Mouse (Mus musculus) CD8-positive naive resting alpha-beta T cell, adult 2 months (primary cell): ENCODE data around the gene Tma7.

Source experiments
- DNase-seq, 2 experiments: peaks; one replicate each; pipeline ENCODE4 v3.0.0; 2022; ENCODE audit warnings: low read depth in 2 of 2, low spot score in 2 of 2

The Tma7 gene

DNA sequence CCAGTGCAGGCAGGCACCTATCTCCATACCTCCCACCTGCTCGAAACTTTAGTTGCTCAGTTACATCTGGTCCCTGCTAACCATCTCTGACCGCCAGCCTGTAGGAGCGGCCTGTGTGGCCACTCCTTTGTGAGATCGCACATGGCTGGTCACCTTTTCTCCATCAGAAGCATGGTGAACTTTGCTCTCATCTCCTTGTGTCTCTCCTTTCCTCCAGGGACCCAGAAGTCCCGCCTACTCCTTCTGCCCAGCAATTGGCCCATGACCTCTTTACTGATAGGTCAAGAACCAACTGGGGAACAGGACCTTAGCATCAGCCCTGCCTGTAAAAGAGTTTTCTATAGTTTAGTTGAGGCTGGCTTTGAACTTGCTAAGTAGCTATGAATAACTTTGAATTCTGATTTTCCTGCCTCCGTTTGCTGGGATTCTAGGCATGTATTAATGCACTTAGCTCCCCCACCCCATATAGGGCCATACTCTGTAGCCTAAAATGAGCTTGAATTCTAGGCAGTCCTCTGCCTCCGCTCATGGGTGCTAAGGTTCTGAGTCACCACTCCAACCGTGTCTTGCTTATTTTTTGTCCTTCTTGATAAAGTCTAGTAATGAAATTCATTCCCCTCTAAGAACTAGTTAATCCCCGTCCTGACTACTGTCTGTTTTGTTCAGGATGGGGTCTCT is 32.3 kb downstream of the Tma7 start:
- no peak for DNase-seq

DNA sequence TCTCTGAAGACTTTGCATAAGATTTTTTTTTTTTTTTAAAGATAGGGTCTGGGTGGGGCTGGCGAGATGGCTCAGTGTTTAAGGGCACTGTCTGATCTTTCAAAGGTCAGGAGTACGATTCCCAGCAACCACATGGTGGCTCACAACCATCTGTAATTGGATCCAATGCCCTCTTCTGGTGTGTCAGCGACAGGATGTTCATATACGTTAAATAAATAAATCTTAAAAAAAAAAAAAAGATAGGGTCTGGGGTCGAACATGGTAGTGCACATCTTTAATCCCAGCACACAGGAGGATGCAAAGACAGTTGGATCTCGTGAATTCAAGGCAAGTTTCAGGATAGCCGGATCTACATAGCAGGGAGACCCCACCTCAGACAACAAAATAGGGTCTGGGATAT is 33.1 kb downstream of the Tma7 start:
- no peak for DNase-seq

DNA sequence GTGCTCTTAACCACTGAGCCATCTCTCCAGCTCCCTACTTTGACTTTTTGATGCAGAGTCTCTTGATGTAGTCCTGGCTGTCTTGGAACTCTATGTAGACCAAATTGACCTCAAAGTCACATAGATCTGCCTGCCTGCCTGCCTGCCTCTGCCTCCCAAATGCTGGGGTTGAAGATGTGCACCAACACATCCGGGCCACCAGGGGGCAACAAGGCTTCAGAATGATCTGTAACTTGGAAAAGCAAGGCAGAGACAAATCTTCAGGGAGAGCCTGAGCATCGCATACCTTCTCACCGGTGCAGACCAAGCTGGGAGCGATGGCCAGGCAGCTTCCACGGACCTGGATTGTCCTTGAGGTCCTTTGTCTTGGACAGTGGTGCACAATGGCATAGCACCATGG is 36.1 kb downstream of the Tma7 start:
- DNase-seq, result peak; percentile 83 to 87

DNA sequence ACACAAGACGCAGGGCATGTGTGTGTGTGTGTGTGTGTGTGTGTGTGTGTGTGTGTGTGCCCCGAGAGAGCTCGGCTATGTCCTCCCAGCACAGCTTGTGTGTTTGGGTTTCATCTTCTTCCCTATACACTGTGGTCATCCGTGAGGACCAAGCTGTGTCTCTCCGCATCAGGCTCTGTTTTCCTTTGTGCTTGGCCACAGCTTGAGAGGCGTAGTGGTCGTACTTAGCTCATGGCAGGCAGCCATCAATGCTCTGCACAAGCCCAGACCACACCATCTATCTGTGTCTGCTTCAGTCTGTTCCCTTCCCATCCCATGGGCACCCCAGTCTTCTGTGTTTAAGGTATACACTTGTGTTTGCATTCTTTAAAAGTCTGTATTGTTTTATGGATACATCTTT is 41.0 kb downstream of the Tma7 start:
- no peak for DNase-seq

DNA sequence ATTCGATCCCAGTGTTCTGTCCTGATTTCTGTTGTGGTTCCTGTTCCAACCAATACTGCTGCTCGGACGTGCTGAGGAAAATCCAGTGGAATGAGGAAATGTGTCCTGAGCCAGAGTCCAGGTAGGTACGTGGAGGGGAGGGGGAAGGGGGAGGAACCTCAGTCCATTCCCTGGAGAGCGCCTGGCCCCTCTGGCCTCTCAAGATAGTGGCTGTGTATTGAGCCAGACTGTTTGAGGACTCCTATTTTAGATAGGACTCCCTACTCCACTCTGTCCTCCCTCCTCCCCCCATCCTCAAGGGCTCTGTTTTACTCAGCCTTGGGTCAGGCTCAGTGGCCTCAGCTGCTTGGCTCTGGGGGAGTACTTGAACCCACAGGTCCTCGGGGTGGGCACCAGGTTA is 41.5 kb downstream of the Tma7 start:
- no peak for DNase-seq

DNA sequence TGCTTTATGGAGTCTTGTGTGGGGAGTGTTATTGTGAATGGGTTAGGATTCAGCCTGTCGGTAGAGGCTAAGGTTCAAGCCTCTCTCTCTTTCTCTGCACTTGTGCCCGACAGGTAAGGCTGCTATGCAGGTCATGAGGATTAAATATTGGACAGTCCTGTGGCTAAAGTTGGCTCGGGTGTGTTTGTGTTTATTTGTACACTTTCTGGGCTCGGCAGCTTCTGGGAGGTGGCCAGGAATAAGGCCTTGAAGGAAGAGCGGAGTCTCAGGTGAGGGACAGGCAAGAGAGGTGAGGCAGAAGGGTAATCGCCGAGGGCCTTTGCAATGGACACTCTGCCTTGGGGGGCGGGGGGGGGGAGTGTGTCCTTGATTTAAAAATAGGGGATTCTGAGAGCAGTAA is 42.2 kb downstream of the Tma7 start:
- no peak for DNase-seq

DNA sequence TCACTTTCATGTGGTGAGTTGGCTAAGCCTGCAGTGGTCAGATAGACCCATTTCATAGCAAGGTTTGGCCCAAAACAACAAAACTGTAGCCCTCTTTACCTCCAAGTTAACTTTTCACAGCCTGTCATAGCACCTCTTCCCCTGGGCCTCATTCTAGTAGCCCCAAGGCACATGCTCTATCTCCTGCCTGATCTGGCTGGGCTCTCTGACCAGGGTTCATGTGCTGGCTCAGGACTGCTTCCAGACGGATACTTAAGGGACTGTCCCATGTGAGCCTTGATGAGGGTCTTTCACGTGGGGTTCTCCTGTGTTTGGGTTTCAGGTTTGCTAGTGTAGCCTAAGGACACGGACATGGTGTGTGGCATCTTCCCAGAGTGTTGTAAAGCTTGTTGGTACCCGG is 42.7 kb downstream of the Tma7 start:
- DNase-seq, result no peak

DNA sequence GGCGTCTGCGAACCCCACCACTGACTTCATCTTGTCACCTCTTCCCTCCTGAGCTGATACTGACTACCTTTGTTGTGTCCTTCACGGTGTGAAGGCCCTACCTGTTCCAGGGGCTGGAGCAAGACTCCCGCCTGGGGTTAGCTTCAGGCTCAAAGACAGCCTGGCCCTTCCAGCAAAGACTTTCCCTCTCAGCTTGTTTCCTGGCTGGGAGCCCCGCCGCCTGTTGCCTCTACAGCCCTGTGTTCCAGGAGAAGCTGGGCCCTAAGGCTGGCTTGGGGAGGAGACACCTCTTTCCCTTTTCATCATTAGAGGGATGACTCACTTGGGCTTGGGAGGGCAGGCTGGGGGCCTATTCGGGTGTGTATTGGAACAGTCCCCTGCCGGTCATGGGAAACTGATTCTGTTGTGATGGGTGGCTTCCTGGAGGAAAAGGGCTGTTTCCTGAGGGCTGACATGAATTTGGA is 43.5 kb downstream of the Tma7 start:
- DNase-seq, result no peak

DNA sequence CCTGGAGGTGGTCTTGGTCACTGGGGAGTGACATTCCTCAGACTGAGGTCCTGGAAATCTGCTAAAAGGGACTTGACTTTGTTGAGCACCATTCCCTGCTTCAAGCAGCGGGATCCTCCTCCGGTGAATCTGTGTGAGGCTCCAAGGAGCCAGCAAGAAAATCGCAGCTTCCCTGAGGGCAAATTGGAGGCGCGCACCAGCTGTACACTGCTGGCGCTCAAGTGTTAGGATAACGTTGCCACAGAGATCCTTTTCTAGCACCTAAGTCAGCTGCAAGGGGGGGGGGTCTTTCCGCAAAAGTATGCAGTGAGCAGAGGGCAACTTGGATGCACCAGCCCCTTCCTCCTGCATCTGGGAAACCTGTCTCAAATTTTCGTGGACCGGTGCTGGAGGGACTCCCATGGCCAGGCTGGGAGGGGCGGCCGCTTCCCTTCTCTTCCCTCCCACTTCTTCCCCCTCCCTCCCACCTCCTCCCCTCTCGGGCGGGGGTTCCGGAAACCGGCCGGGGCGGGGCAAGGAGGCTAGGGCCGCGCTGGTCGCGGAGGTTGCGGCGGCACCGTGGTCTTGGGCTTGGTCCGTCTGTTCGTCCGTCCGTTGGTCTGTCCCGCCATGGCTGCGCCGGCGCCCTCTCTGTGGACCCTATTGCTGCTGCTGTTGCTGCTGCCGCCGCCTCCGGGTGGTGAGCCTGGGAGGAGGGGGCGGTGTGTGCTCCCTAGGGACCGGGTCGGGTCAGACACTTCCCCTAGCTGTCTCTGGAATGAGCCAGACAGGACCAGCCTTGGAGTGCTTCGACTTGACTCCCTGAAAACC is 44.1 kb downstream of the Tma7 start, which contains the start of gene Shisa5:
Shisa5 (plus strand) TSS at position 480 of the 810 bp plus-strand sequence.
- peak; percentile 17 to 53 for DNase-seq

DNA sequence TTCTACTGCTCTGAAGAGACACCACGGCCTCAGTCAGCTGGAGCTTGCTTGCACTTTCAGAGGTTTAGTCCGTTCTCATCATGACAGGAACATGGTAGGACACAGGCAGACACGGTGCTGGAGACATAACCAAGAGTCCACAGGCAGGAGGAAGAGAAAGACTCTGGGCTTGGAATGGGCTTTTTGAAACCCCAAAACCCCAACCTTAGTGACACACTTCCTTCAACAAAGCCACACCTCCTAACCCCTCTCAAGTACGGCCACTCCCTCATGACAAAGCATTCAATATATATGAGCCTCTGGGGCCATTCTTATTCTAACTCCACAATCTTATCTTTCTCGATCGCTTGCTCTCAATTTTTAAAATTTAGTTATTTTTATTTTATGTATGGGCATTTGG is 50.0 kb downstream of the Tma7 start:
- no peak for DNase-seq

DNA sequence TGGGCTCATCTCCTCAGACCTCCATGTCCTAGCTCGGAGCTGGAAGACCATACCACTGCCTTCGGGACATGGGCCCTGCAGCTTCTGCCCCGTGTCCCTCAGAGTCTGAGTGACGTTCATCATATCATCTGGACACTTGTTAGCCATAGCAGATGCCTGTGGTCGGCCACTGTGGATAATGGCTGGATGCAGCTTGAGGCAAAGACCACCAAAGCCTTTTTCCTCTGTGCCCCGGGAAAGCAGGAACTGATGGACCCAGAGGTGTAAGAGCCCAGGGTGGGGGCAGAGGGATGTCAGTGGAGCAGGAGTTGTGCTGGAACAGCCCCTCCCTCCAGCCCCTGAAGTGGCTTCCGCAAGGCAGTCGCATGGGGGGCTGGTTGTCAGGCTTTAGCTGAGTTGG is 50.7 kb downstream of the Tma7 start:
- DNase-seq, result no peak

DNA sequence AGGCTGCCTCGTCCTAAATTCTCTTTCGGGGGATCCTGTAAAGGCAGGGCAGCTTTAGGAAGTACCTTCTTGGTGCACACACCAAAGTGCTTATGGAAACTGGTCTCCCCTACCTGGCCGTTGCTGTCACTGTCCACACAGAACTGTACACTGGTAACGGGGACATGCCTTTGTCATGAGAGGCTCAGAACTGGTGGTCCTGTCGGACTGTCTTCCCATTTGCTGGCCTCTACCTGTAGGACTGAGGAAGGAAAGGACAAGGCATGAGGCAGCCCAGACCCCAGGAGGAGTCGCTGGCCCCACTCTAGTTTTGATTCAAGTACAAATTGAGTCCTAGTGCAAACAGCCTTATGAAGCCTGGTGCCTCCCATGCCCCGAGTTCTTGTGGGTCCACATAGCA is 51.4 kb downstream of the Tma7 start:
- DNase-seq, result no peak

DNA sequence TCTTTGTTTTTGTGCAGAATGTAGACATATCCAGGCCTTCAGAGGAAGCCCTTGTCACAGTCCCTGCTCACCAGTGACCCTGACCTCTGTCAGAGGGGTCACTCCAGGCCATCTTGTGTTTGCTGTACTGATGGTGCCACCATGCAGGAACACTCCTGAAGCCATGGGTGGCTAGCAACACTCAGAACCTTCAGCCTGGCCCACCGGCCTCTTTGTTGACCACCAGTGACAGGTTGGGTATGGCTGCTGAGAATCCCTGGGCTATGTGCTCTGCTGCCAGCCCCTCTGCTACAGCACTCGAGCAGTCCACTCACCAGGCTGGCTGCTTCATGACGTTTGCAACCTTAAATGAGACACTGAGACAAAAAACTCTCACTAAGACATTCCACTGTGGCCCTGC is 52.1 kb downstream of the Tma7 start:
- no peak for DNase-seq

DNA sequence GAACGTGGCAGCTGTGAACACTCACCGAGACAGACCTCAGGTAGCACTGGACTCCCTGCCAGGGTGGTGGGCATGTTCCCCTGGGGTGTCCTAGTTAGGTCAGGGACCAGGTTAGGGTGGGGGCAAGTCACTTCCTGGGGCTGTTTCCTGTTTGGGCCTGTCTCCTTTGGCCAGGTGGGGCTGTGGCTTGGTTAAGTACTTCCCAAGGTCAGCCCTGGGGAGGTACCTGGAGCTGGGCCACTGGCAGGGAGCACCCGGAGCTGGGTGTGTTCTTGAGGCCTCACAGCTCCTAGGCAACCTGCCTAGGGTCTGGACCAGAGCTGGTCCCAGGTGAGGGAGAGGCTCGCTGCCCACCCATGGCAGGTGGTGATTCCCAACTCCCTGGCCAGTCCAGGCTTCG is 53.5 kb downstream of the Tma7 start:
- DNase-seq, result no peak

DNA sequence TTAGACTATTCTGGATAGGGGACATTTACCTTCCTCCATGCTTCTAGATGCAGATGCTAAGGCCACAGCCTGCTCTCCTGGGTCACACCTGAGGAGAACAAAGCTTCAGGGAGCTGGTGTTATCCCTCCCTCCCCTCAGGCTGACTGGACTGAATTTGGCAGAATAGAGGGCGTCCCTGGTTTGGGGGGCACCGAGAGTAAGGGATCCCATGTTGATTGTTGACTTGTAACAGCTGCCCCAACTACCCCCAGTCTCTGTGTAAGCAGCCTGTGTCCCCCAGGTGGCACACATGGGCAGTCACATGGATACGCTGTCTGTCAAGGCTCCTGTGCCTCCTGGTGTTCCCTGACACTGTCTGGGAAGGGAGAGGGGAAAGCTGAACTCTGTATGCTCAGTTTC is 54.0 kb downstream of the Tma7 start:
- no peak for DNase-seq

DNA sequence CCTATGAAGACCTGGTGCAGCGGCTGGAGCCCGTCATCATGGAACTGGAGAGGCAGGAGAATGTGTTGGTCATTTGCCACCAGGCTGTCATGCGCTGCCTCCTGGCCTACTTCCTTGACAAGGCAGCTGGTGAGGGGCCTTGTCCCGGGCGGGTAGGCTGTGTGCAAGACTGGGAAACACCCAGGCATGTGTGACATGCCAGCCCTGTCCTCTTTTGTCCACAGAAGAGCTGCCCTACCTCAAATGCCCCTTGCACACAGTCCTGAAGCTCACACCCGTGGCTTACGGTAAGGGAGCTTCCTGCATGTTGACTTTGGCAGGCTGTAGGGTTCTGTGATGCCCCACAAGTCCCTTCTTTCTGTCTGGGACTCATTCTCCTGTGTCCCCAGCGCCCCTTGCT is 54.9 kb downstream of the Tma7 start:
- no peak for DNase-seq
